Mouse (Mus musculus): Measurements from ENCODE around the gene Poc1a.
A peak's percentile ranks its signal among the peaks of the same experiment; 100 is the strongest.

- TF ChIP-seq EP300 (IDR thresholded peaks at IDR 0.05; ENCODE audit: low read depth) = peak; percentile 85
- TF ChIP-seq CTCF (IDR thresholded peaks at IDR 0.05; ENCODE audit: low read depth) = no peak
Measured at GRCm38 (mm10) chr9:106371776-106372175, 90.9 kb downstream of the Poc1a start.
